Mouse (Mus musculus) layer of hippocampus, adult 11-12 months (tissue): ENCODE measurements around the gene Pla2g4e.
A peak's percentile ranks its signal among the peaks of the same experiment; 100 is the strongest.
"Not testable (repeated sequence)": the region's sequence is repeated elsewhere in the genome, so short reads cannot be mapped to it uniquely, and the experiment has no call there.

ENCODE experiments used
- DNase-seq: peaks from one replicate; pipeline ENCODE4 v3.0.0; 2022; ENCODE audit warnings: low spot score

The Pla2g4e gene

DNA sequence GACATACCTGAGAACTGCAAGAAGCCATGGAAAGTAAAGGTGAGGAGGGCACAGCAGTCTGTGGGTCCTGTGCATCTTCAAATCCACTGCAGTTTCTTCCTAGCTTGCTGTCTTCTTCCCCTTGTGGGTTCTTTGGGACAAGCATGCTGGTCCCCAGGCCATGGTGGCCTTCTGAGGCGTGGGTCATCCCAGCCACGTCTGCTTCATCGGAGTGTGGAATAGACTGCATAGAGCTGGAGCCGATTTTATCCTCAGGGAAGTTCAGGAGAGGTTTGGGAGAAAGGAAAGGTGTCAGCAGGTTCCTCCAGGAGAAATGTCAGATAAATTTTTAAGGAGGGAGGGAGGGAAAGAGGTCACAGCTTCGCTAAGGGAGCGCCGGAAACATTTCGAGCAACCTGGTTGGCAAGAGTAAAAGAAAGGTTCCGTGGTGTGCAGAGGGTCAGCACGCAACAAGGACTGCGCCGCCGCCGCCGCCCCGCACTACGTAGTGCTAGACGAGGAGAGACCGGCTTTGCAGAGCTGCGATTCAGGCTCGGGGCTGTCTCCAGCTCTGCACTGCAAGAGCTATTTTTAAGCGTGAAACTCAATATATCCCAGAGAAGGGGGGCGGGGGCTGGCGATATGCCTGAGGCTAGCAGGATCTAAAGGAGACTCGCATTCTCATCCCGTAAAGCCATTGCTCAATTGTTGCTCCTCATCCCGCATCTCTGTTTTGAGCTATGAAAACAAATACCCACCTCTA lies at the start of gene Pla2g4e:
Gene Pla2g4e, minus strand, starts transcription at position 657 of the 742 bp plus-strand sequence.
- DNase-seq, result no peak

DNA sequence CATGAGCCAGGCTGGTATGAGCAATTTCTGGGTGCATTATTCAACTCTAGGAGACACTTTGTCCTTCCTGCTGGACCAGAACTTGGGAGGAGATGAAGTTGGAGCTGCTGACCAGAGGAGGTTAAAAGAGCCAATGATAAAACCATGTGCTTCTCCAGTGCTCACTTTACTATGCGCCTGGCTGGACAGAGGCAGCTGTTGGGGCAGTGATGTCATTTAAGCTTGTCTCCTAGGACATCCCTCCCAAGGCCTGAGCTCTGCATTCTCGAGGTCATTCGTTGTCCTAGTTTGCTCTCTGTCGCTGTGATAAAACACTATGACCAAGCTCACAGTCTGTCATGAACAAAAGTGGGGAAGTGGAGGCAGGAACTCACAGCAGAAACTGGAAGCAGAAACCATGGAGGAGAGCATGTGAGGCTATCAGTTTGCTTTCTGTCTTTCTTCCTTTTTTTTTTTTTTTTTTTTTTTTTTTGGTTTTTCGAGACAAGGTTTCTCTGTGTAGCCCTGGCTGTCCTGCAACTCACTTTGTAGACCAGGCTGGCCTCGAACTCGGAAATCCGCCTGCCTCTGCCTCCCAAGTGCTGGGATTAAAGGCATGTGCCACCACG lies 46.4 kb upstream of the Pla2g4e start:
- DNase-seq, result no peak

DNA sequence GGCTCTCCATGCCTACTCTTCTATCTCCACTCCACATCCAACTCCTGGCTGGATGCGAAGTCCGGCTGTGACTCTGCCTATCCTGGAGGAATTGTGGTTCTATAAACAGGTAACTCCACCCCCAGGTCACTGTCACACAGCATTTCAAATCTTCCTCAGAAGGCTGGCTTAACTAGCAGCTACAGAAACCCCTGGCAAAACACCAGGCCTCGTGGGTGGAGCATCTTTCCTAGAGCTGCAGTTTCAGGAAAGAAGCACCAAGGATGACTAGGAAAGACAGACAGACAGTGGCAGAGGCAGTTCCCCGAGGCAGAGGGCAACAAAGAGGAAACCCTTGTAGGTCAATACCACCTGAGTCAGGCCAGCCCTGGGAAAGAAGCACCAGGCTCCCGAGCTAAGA lies 43.9 kb upstream of the Pla2g4e start, which contains the start of gene Pla2g4d:
Gene Pla2g4d, minus strand, starts transcription at position 203 of the 400 bp plus-strand sequence.
- no peak for DNase-seq

DNA sequence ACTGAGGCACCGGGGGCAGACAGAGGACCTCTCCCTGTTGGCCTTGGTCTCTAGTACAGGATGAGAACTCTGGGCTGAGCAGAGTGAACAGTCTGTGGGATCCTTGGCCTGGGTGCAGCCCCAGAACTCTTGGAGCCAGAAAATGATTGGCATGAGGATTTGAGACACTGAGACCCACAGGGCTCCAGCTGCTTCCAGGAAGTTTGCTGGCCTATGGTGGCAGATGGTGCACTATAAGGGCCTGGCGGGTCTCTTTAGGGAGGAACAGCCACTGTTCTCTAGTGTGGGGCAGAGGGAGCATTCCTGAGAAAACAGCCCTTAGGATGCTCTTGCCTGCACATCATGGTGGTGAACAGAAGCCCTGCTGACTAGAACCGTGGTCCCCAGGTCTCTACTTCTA lies 43.3 kb upstream of the Pla2g4e start:
- DNase-seq, result no peak

DNA sequence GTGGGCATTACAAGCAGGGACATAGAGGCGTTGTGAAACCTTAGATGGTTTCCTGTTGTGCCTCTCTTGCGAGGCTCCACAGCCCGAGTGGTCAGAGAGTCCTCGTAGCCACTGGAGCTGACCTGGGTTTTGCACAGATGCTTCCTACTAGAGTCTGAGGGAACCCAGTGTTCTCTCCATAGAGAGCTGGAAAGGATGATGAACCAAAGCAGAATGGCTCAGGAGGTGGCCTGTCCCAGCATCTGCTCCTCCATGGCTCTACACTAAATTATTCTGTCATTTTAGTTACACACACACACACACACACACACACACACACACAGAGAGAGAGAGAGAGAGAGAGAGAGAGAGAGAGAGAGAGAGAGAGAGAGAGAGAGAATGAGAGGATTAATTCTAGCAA lies 40.5 kb upstream of the Pla2g4e start:
- DNase-seq, result no peak

DNA sequence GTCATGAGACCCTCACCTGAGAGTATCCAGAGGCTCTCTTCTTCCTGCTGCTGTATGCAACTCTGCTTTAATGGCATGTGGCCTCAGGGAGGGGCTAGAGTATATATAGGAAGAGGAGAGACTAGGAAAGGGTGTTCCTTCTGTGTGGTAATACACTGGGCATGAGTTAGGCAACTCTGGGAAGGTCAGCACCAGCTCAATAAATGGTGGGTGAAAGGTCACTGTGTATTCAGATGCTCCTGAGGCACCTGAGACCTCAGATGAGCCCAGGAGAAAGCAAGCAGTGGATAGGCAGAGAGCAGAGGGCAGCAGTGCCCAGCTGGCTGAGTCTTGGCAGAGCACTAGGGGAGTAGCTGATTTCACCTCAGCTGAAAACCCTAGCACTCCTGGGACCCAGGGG lies 39.6 kb upstream of the Pla2g4e start:
- no peak for DNase-seq

- DNase-seq, result no peak
These were observed 39.0 kb upstream of the Pla2g4e start for GRCm38 (mm10) chr2:120284094-120284493.

DNA sequence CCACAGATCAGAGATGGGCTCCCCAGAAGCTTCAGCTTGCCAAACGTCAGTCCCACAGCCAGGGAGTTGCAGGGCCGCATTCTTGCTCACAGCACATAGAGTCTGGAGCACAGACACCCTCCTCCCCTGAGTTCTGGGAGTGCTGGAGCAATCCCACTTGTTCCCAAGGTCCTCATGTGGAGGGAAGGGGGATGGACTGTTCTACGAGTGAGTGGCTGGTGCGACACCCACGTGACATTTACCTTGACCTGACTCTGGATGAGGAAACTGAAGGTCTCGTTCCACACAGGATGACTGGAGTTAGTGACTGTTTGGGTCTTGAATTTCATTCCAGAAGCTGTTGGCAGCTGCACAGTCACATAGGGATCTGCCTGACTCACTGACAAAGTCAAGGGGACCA lies 38.4 kb upstream of the Pla2g4e start:
- DNase-seq, result no peak

GRCm38 (mm10) chr2:120281221-120281620 lies 36.1 kb upstream of the Pla2g4e start:
- DNase-seq, result no peak

GRCm38 (mm10) chr2:120279961-120280360 lies 34.8 kb upstream of the Pla2g4e start:
- DNase-seq, result peak; percentile 70

DNA sequence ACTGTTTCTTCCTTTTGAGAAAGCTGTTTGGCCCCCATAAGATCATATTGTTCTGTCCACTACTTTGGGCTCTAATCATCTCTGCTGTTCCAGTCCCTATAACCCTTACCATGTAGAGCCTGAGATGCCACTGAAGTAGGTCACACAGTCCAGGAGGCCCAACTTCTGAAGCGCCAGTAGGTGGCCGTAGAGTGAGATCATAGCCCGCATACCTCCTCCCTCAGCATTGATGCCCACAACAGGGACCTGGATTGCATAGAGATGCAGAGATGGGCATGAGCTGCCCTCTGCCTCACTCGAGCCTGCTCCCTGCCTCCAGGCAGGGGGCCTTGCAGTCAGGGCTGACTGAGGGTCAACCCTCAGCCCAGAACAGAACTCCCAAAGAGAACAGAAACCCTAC lies 31.8 kb upstream of the Pla2g4e start:
- DNase-seq, result no peak

GRCm38 (mm10) chr2:120268635-120269034 lies 23.5 kb upstream of the Pla2g4e start:
- DNase-seq, result no peak

DNA sequence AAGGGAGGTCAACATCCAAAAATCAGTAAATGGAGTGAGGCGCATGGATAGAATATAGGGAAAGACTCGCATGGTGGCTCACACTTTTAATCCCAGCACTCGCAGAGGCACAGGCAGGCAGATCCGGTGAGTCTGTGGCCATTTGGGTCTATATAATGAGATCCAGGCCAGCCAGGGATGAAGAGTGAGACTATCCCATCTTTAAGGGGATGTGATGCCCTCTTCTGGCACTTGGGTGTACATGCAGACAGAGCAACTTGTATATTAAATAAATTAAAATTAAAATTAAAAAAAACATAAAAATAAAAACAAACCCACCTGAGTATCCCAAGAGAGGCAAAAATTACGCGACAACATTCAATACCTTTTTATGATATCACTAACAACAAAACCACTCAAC lies 20.4 kb upstream of the Pla2g4e start:
- no peak for DNase-seq

DNA sequence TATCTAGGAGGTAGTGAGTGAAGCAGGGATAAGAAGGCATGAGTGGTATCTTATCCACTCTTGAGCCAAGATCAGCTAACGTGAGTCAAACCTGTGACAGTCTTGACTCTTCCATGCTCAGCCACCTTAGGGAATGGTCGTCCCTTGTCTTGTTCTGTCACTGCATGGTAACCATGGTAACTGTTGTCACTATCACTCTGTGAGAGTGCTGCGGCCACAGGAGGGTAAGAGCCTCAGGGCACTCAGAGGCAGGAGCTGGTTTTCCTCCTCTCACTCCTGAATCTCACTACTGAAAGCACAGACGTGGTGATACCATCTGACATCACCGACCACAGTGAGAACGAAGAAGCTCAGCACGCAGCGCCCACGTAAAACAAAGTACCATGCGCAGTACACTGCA lies 19.7 kb upstream of the Pla2g4e start:
- DNase-seq, result no peak

- DNase-seq, result no peak
These were observed 17.7 kb upstream of the Pla2g4e start for GRCm38 (mm10) chr2:120262876-120263275.

DNA sequence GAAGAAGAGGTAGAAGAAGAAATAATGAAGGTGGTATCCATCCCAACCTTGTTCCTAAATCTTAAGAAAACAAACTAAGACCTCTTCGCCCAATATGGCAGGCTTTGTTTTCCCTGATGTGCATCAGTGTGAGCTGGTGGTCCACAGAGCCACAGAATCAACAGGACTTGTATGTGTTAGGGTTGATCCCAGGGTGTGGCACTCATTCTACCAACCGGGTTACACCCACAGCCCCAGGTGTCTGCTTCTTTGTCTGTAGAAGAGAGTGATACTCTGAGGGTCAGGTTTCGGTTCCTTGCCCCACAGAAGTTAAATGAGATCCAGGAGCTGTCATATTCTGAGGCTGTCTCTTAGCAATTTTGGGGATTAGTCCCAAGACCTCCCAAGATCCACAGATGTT lies 16.2 kb upstream of the Pla2g4e start:
- DNase-seq, result no peak

GRCm38 (mm10) chr2:120256259-120256658 lies 11.1 kb upstream of the Pla2g4e start:
- DNase-seq, result no peak

DNA sequence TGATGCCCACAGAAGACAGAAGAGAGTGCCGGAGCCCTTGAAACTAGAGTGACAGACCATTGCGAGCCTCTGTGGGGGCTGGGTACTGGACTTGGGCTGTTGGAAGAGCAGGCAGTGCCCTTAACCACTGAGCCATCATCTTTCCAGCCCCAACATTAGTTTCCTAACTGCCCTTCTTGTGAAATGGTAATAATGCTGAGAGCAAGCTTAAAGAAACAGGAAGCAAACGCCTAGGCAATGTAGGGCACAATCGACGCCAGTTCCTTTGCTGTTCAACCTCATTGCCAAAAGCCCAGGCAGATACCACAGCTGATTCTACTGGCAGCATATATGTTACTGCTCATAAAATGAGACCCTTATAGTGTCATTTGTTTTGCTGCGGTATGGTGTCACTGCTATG lies 7.5 kb upstream of the Pla2g4e start:
- no peak for DNase-seq

- peak; percentile 16 for DNase-seq
These were observed 384 bp upstream of the Pla2g4e start for GRCm38 (mm10) chr2:120245421-120246016.

DNA sequence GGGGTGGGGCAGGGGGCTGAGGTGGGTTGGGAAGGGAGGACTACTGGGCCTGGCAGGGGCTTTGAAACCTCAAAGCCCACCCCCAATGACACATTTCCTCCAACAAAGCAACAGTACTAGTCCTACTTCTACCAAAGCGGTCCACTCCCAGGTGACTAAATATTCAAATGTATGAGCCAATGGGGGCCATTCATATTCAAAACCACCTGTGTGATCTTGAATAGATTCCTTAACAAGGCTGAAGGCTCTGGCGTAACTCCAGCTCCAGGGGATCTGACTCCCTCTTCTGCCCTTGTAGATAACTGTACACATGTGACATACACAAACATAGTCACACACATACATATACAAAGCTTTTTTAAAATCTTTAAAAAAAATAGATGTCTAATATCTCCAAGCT lies 1.1 kb downstream of the Pla2g4e start:
- no peak for DNase-seq

DNA sequence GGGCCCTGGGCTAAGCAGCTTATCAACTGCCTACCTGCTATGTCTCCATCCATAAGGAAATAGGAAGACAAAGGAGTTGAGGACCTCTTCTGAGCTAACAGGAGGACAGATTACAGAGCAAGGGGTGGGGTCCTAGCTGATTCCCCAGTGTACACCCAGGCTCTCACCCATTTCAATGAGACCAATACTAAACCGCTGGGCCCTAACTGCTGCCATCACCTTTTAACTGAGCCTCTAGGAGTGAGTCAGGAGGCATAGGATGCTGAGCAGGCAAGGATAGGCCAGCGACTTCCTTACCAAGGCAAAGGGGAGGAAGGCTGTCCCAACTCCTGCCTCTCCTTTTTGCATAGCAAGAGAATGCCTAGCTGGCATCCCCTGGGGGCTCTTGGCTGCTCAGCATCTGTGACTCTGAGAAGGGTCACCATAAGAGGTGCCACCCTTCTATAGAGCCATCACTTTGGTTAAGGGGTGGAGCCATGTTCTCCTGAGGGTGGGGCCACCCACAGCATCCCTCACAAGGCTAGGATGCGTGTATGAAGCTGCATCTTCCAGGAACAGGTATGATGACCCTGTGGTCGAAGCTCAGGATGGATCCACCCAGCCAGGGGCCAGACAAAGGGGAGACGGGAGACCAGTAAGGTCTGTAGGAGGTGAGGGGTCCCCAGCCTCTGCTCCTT lies 2.2 kb downstream of the Pla2g4e start:
- no peak for DNase-seq

DNA sequence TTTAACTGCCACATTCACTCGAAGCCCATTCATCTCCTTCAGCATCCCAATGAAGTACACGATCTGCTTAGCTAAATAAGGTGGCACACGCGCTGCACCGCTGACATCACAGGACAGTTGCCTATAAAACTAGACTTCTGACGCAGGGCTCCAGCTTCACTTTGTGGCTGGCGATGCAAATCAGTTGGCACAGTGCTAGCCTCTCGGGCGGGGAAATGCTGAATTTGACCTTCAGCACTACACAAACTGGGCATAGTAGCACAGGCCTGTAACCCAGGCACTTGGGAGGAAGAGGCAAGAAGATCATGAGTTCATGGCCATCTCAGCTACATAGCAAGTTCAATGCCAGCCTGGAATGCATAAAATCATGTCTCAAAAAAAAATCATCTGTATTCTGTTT lies 6.4 kb downstream of the Pla2g4e start:
- not testable (repeated sequence) for DNase-seq

- no peak for DNase-seq
These were observed 7.4 kb downstream of the Pla2g4e start for GRCm38 (mm10) chr2:120237784-120238183.
